In genomic region chrX:162828783-162829182, GRCm38 (mm10) we compare ENCODE assay signal across 9 mouse cellular contexts. TPM values are rescaled to one million over a fixed set of nuclear protein-coding genes. Genes with fewer than 3 reads are reported as not detected.
A peak's percentile ranks its signal among the peaks of the same experiment; 100 is the strongest.
DNase-seq lines count a peak whose midpoint lies in the region; ATAC-seq and TF ChIP-seq lines count a peak whose summit lies in the region.
"Had no signal": no experiment of that assay in that cellular context is flagged by ENCODE, and none has a peak within 500 bp of the region (broad histone marks: within the 10 kb centered on the region; RNA-seq: fewer than 3 reads in every experiment).

No protein-coding gene starts in this region.

- H3K4me3 ChIP-seq in heart, embryonic 10.5 days, result peak overlapping the region; percentile 69
- peak overlapping the region; percentile 50 for H3K4me3 ChIP-seq in embryonic facial prominence, embryonic 11.5 days (ENCODE audit: low read depth, low read length)
- H3K4me3 ChIP-seq in hindbrain, postnatal 0 days (ENCODE audit: low read length), result peak overlapping the region; percentile 51
- peak overlapping the region; percentile 50 for H3K4me3 ChIP-seq in stomach, postnatal 0 days (ENCODE audit: low read depth, low read length)

- H3K4me2 ChIP-seq in embryonic facial prominence, embryonic 11.5 days (ENCODE audit: low read depth, low read length), result peak overlapping the region; percentile 79
- H3K4me2 ChIP-seq in hindbrain, postnatal 0 days (ENCODE audit: low read depth, low read length), result peak overlapping the region; percentile 76
- H3K4me2 ChIP-seq in stomach, postnatal 0 days (replicated peaks; ENCODE audit: low read depth), result peak overlapping the region; percentile 77

- 21% methylated on average over 20 of the region's 20 CpGs for WGBS in heart, embryonic 10.5 days
- 23% methylated on average over 15 of the region's 20 CpGs for WGBS in embryonic facial prominence, embryonic 11.5 days
- 28% methylated on average over 20 of the region's 20 CpGs for WGBS in hindbrain, postnatal 0 days
- WGBS in stomach, postnatal 0 days, result 9% methylated on average over 19 of the region's 20 CpGs

- ATAC-seq in CD4-positive, CD25-positive, alpha-beta regulatory T cell, adult 4 months, result peak; percentile 12
- peak; percentile 54 for ATAC-seq in embryonic facial prominence, embryonic 11.5 days (replicated peaks; ENCODE audit: insufficient number of reproducible peaks, low FRiP score, low TSS enrichment, low read depth)
- ATAC-seq in hindbrain, postnatal 0 days, result peak; percentile 24
- ATAC-seq in stomach, postnatal 0 days (ENCODE audit: low FRiP score, low TSS enrichment), result peak; percentile 40; the same call in 1 of the 2 replicates

- no peaks in the 10 kb centered on the region for H3K4me1 ChIP-seq in heart, embryonic 10.5 days
- H3K4me1 ChIP-seq in embryonic facial prominence, embryonic 11.5 days (ENCODE audit: control insufficient read depth, insufficient read depth, low read length), result no peaks in the 10 kb centered on the region
- no peaks in the 10 kb centered on the region for H3K4me1 ChIP-seq in hindbrain, postnatal 0 days (ENCODE audit: insufficient read depth, low read length)
- no peaks in the 10 kb centered on the region for H3K4me1 ChIP-seq in stomach, postnatal 0 days (replicated peaks; ENCODE audit: control insufficient read depth, insufficient read depth)

- peak overlapping the region; percentile 46 for H3K9ac ChIP-seq in embryonic facial prominence, embryonic 11.5 days (replicated peaks; ENCODE audit: low read length)
- peak overlapping the region; percentile 51 for H3K9ac ChIP-seq in hindbrain, postnatal 0 days (replicated peaks; ENCODE audit: low read length)
- peak overlapping the region; percentile 62 for H3K9ac ChIP-seq in stomach, postnatal 0 days (ENCODE audit: low read length)

- no peaks in the 10 kb centered on the region for H3K9me3 ChIP-seq in heart, embryonic 10.5 days
- no peaks in the 10 kb centered on the region for H3K9me3 ChIP-seq in embryonic facial prominence, embryonic 11.5 days (replicated peaks; ENCODE audit: control insufficient read depth, low read length)
- H3K9me3 ChIP-seq in hindbrain, postnatal 0 days (ENCODE audit: low read length), result no peaks in the 10 kb centered on the region
- no peaks in the 10 kb centered on the region for H3K9me3 ChIP-seq in stomach, postnatal 0 days (ENCODE audit: control insufficient read depth, low read length)

- H3K36me3 ChIP-seq in heart, embryonic 10.5 days, result no peaks in the 10 kb centered on the region
- H3K36me3 ChIP-seq in embryonic facial prominence, embryonic 11.5 days (replicated peaks; ENCODE audit: control insufficient read depth, insufficient read depth, low read depth, low read length), result no peaks in the 10 kb centered on the region
- H3K36me3 ChIP-seq in hindbrain, postnatal 0 days (ENCODE audit: insufficient read depth, low read length), result no peaks in the 10 kb centered on the region
- no peaks in the 10 kb centered on the region for H3K36me3 ChIP-seq in stomach, postnatal 0 days (ENCODE audit: control insufficient read depth, insufficient read depth, low read length)

- no peak for DNase-seq in heart, embryonic 10.5 days (ENCODE audit: low spot score)
- no peak for DNase-seq in heart, adult 9 months (ENCODE audit: low spot score in 2 of 2)
- DNase-seq in embryonic facial prominence, embryonic 11.5 days (ENCODE audit: low spot score), result no peak
- DNase-seq in hindbrain, postnatal 0 days (ENCODE audit: low spot score), result peak; percentile 8
- peak; percentile 2 for DNase-seq in lung, postnatal 10 days
- DNase-seq in stomach, postnatal 0 days (ENCODE audit: low spot score), result no peak
- no peak for DNase-seq in thymus, postnatal 4 days

- TF ChIP-seq CTCF in hindbrain, postnatal 0 days (IDR thresholded peaks at IDR 0.05; ENCODE audit: low read depth), result no peak
- no peak for TF ChIP-seq CTCF in stomach, postnatal 0 days (IDR thresholded peaks at IDR 0.05; ENCODE audit: low read depth)

- H3K27ac ChIP-seq in heart, embryonic 10.5 days, result peak overlapping the region; percentile 79
- no peak overlapping the region for H3K27ac ChIP-seq in embryonic facial prominence, embryonic 11.5 days (replicated peaks; ENCODE audit: low read depth, low read length)
- peak overlapping the region; percentile 64; the same call in 1 of the 2 replicates for H3K27ac ChIP-seq in hindbrain, postnatal 0 days
- peak overlapping the region; percentile 53; the same call in 1 of the 2 replicates for H3K27ac ChIP-seq in stomach, postnatal 0 days (replicated peaks)

- peaks cover 11% of the 10 kb centered on the region; the same call in 1 of the 2 replicates for H3K27me3 ChIP-seq in heart, embryonic 10.5 days (ENCODE audit: insufficient read depth, poor library complexity, severe bottlenecking)
- H3K27me3 ChIP-seq in embryonic facial prominence, embryonic 11.5 days (ENCODE audit: control insufficient read depth, insufficient read depth, low read length), result no peaks in the 10 kb centered on the region
- H3K27me3 ChIP-seq in hindbrain, postnatal 0 days (ENCODE audit: insufficient read depth, low read length), result no peaks in the 10 kb centered on the region
- H3K27me3 ChIP-seq in stomach, postnatal 0 days (ENCODE audit: control insufficient read depth, insufficient read depth, low read length), result no peaks in the 10 kb centered on the region
- H3K27me3 ChIP-seq: Patski had no signal

- no peak for TF ChIP-seq EP300 in stomach, postnatal 0 days (optimal IDR thresholded peaks at IDR 0.05)

RNA-seq across cellular contexts. Expression of gene Txlng, which starts 0.5 kb away (rescaled TPM):
- 12.5 and 14.2 TPM in 2 replicates for polyA plus RNA-seq in heart, embryonic 10.5 days (2016; fragmentation: Nextera tagmentation; extraction: Ambion mirVana)
- 10 to 100 TPM; 22.4 to 22.7 TPM for polyA plus RNA-seq in CD4-positive, CD25-positive, alpha-beta regulatory T cell, adult 4 months (2017; shearing (Covaris generic))
- 19.3 and 19.7 TPM in 2 replicates for polyA plus RNA-seq in embryonic facial prominence, embryonic 11.5 days (2014; fragmentation: Nextera tagmentation; extraction: Ambion mirVana)
- total RNA-seq in hindbrain, postnatal 0 days (2014; rRNA removed), result 8.3 and 10.8 TPM in 2 replicates
- 11.8 and 12.6 TPM in 2 replicates for polyA plus RNA-seq in hindbrain, postnatal 0 days (2015; fragmentation: Nextera tagmentation; extraction: Ambion mirVana)
- polyA plus RNA-seq in stomach, postnatal 0 days (2015; fragmentation: Nextera tagmentation; extraction: Ambion mirVana), result 5.7 and 6.2 TPM in 2 replicates

RNA-seq across cellular contexts. Expression of gene Syap1, which starts 59.5 kb away (rescaled TPM):
- 23.3 and 28.0 TPM in 2 replicates for polyA plus RNA-seq in heart, embryonic 10.5 days (2016; fragmentation: Nextera tagmentation; extraction: Ambion mirVana)
- polyA plus RNA-seq in CD4-positive, CD25-positive, alpha-beta regulatory T cell, adult 4 months (2017; shearing (Covaris generic)), result 10 to 100 TPM; 10.0 to 12.9 TPM
- 52.0 and 57.8 TPM in 2 replicates for polyA plus RNA-seq in embryonic facial prominence, embryonic 11.5 days (2014; fragmentation: Nextera tagmentation; extraction: Ambion mirVana)
- total RNA-seq in hindbrain, postnatal 0 days (2014; rRNA removed), result 23.4 and 30.6 TPM in 2 replicates
- 40.0 and 40.6 TPM in 2 replicates for polyA plus RNA-seq in hindbrain, postnatal 0 days (2015; fragmentation: Nextera tagmentation; extraction: Ambion mirVana)
- polyA plus RNA-seq in stomach, postnatal 0 days (2015; fragmentation: Nextera tagmentation; extraction: Ambion mirVana), result 40.6 and 43.3 TPM in 2 replicates

Comparison
In these comparisons a context has a peak if more than half of its experiments do, and no peak if none do; other contexts are left out.
1. DNase-seq: peak in hindbrain, postnatal 0 days (single experiment) and lung, postnatal 10 days (single experiment); none in heart, embryonic 10.5 days (single experiment), heart, adult 9 months (0 of 2), embryonic facial prominence, embryonic 11.5 days (single experiment), stomach, postnatal 0 days (single experiment) and thymus, postnatal 4 days (single experiment).
2. Peak in every context shown above with its lines, with median percentiles within 50 percentile points of each other: H3K4me3 ChIP-seq, ATAC-seq, H3K4me2 ChIP-seq and H3K9ac ChIP-seq.